Mouse (Mus musculus) cortical plate, adult 2 months (tissue): Measurements from ENCODE around the gene Trim15.

Source experiments
- CTCF ChIP-seq: fragments of 200-500 bp; IDR thresholded peaks from 2 replicates; pipeline ENCODE4 v1.5.1; 2011; ENCODE audit warnings: mild to moderate bottlenecking, control low read depth, low read length; ENCODE audit not compliant: insufficient read depth; ENCODE audit errors: extremely low read depth
- POLR2A ChIP-seq: fragments of 200-500 bp; IDR thresholded peaks from 2 replicates; pipeline ENCODE4 v1.6.1; 2011; ENCODE audit warnings: mild to moderate bottlenecking, low read length, control low read depth; ENCODE audit not compliant: insufficient read depth; ENCODE audit errors: extremely low read depth

GRCm38 (mm10) chr17:36869955-36870810 lies 3.2 kb upstream of the Trim15 start:
- no peak for TF ChIP-seq CTCF
- TF ChIP-seq POLR2A, result no peak
